Mouse (Mus musculus): ENCODE results near the gene Gm45337.
A peak's percentile ranks its signal among the peaks of the same experiment; 100 is the strongest.

GRCm38 (mm10) chr7:142119632-142120031 is 24.8 kb downstream of the Gm45337 start:
- TF ChIP-seq CTCF (IDR thresholded peaks at IDR 0.05; ENCODE audit: low read depth) (peak; percentile 61), EP300 (optimal IDR thresholded peaks at IDR 0.05) (no peak)

All from stomach, postnatal 0 days (tissue).